Mouse (Mus musculus) kidney, adult 2 months (tissue): ENCODE measurements around the gene Lrrc4c. TPM values are rescaled to one million over a fixed set of nuclear protein-coding genes. Genes with fewer than 3 reads are reported as not detected.
A peak's percentile ranks its signal among the peaks of the same experiment; 100 is the strongest.

Source experiments
- DNase-seq: peaks from one replicate; pipeline ENCODE4 v3.0.0; 2021
- H3K27ac ChIP-seq: fragments of 200-500 bp; 2 replicates; pipeline ENCODE4 v1.5.1; 2012; ENCODE audit warnings: low read depth, low read length, control low read depth, inconsistent platforms; ENCODE audit not compliant: insufficient read depth
- H3K27me3 ChIP-seq: fragments of 200-500 bp; replicated peaks from 2 replicates; pipeline ENCODE4 v1.6.1; 2012; ENCODE audit warnings: mild to moderate bottlenecking, moderate library complexity, low read length, inconsistent platforms; ENCODE audit not compliant: control insufficient read depth, insufficient read depth
- H3K36me3 ChIP-seq: fragments of 200-500 bp; 2 replicates; pipeline ENCODE4 v1.6.1; 2012; ENCODE audit warnings: mild to moderate bottlenecking, moderate library complexity, low read length, inconsistent platforms; ENCODE audit not compliant: control insufficient read depth, insufficient read depth
- H3K4me1 ChIP-seq: fragments of 200-500 bp; 2 replicates; pipeline ENCODE4 v1.6.1; 2011; ENCODE audit warnings: low read length; ENCODE audit not compliant: control insufficient read depth, insufficient read depth
- H3K4me3 ChIP-seq: fragments of 200-500 bp; 2 replicates; pipeline ENCODE4 v1.5.1; 2011; ENCODE audit warnings: mild to moderate bottlenecking, low read depth, low read length, control low read depth; ENCODE audit not compliant: insufficient read depth
- CTCF ChIP-seq: fragments of 200-500 bp; conservative IDR thresholded peaks from 2 replicates; pipeline ENCODE4 v1.5.1; 2011; ENCODE audit warnings: low read depth, mild to moderate bottlenecking, control low read depth, low read length, moderate library complexity, mixed read lengths; ENCODE audit not compliant: insufficient read depth, insufficient read length
- POLR2A ChIP-seq: fragments of 200-500 bp; IDR thresholded peaks from one replicate; pipeline ENCODE4 v1.6.1; 2011; ENCODE audit warnings: low read depth, low read length, control low read depth
- WGBS: fragments of 180-500 bp; shearing (Covaris S2); methylation state at CpG from one replicate; pipeline ENCODE4 v1.1.7; 2018; 5-methylcytosine and 5-hydroxymethylcytosine counted together
- polyA plus RNA-seq: library from polyadenylated mRNA; depleted of rRNA; stranded (reverse); fragments of >200 nt; gene quantifications from 2 replicates; pipeline ENCODE4 v1.2.3, GENCODE M21; 2012

Gene Lrrc4c
- polyA plus RNA-seq, 1 experiment = 0.23 TPM

GRCm38 (mm10) chr2:96406856-96407255 is 88.9 kb downstream of the Lrrc4c start:
- H3K36me3 ChIP-seq = no peaks in the 10 kb centered on the region
- no peak for TF ChIP-seq POLR2A
- TF ChIP-seq CTCF = no peak
- WGBS = 75% methylated on average over 8 of the region's 8 CpGs
- peak overlapping the region; percentile 9; the same call in 1 of the 2 replicates for H3K27ac ChIP-seq
- H3K27me3 ChIP-seq = no peaks in the 10 kb centered on the region
- H3K4me3 ChIP-seq = no peak overlapping the region
- DNase-seq = peak; percentile 69
- 0 out of 2 replicates have a peak, but pooled peaks cover 2% of the 10 kb centered on the region for H3K4me1 ChIP-seq

GRCm38 (mm10) chr2:96411182-96411581 is 93.2 kb downstream of the Lrrc4c start:
- TF ChIP-seq CTCF (no peak), POLR2A (no peak)
- no peaks in the 10 kb centered on the region for H3K4me1 ChIP-seq
- no peak overlapping the region for H3K4me3 ChIP-seq
- 80% methylated on average over 1 of the region's 1 CpGs for WGBS
- DNase-seq = no peak
- H3K36me3 ChIP-seq = no peaks in the 10 kb centered on the region
- H3K27ac ChIP-seq = no peak overlapping the region
- H3K27me3 ChIP-seq = no peaks in the 10 kb centered on the region

- H3K4me3 ChIP-seq = no peak overlapping the region
- H3K27ac ChIP-seq = no peak overlapping the region
- no peak for TF ChIP-seq CTCF
- no peaks in the 10 kb centered on the region for H3K36me3 ChIP-seq
- H3K27me3 ChIP-seq = no peaks in the 10 kb centered on the region
- H3K4me1 ChIP-seq = no peaks in the 10 kb centered on the region
- DNase-seq = no peak
These were observed 143.6 kb downstream of the Lrrc4c start for GRCm38 (mm10) chr2:96461566-96461965.

GRCm38 (mm10) chr2:96475674-96476073 is 157.7 kb downstream of the Lrrc4c start:
- H3K4me3 ChIP-seq = no peak overlapping the region
- H3K36me3 ChIP-seq = no peaks in the 10 kb centered on the region
- DNase-seq = no peak
- no peaks in the 10 kb centered on the region for H3K27me3 ChIP-seq
- TF ChIP-seq POLR2A (no peak), CTCF (no peak)
- no peak overlapping the region for H3K27ac ChIP-seq
- no peaks in the 10 kb centered on the region for H3K4me1 ChIP-seq
- 81% methylated on average over 6 of the region's 6 CpGs for WGBS

- Histone ChIP-seq H3K36me3 (no peaks in the 10 kb centered on the region), H3K4me1 (no peaks in the 10 kb centered on the region), H3K27ac (no peak overlapping the region), H3K27me3 (no peaks in the 10 kb centered on the region), H3K4me3 (no peak overlapping the region)
- 66% methylated on average over 3 of the region's 3 CpGs for WGBS
- TF ChIP-seq POLR2A (no peak), CTCF (no peak)
- DNase-seq = no peak
These were observed 181.3 kb downstream of the Lrrc4c start for GRCm38 (mm10) chr2:96499116-96499882.

GRCm38 (mm10) chr2:96504140-96504539 is 186.2 kb downstream of the Lrrc4c start:
- WGBS = 75% methylated on average over 6 of the region's 6 CpGs
- Histone ChIP-seq H3K36me3 (no peaks in the 10 kb centered on the region), H3K4me3 (no peak overlapping the region), H3K4me1 (no peaks in the 10 kb centered on the region), H3K27ac (no peak overlapping the region), H3K27me3 (no peaks in the 10 kb centered on the region)
- no peak for TF ChIP-seq CTCF
- TF ChIP-seq POLR2A = no peak
- no peak for DNase-seq

- no peak for DNase-seq
- H3K4me3 ChIP-seq = no peak overlapping the region
- no peaks in the 10 kb centered on the region for H3K4me1 ChIP-seq
- no peaks in the 10 kb centered on the region for H3K36me3 ChIP-seq
- H3K27me3 ChIP-seq = no peaks in the 10 kb centered on the region
- WGBS = 65% methylated on average over 1 of the region's 1 CpGs
- TF ChIP-seq CTCF = no peak
- TF ChIP-seq POLR2A = no peak
- H3K27ac ChIP-seq = no peak overlapping the region
These were observed 187.7 kb downstream of the Lrrc4c start for GRCm38 (mm10) chr2:96505641-96506040.
